Mouse (Mus musculus) CD4-positive helper T cell, adult 2 months (primary cell): Measurements from ENCODE around the gene Vmn1r90.
"Not testable (repeated sequence)": the region's sequence is repeated elsewhere in the genome, so short reads cannot be mapped to it uniquely, and the experiment has no call there.

Experiments used
- DNase-seq: peaks from one replicate; pipeline ENCODE4 v3.0.0-alpha.2; 2012; ENCODE audit warnings: low read depth, missing footprints, low spot score

Vmn1r90 gene

GRCm38 (mm10) chr7:14563406-14563805, at the start of gene Vmn1r90:
Gene Vmn1r90 (minus strand): TSS chr7:14563506.
- no peak for DNase-seq

GRCm38 (mm10) chr7:14593009-14593408, 29.7 kb upstream of the Vmn1r90 start:
- DNase-seq = not testable (repeated sequence)

GRCm38 (mm10) chr7:14552284-14552683, 11.0 kb downstream of the Vmn1r90 start:
- DNase-seq = no peak

DNA sequence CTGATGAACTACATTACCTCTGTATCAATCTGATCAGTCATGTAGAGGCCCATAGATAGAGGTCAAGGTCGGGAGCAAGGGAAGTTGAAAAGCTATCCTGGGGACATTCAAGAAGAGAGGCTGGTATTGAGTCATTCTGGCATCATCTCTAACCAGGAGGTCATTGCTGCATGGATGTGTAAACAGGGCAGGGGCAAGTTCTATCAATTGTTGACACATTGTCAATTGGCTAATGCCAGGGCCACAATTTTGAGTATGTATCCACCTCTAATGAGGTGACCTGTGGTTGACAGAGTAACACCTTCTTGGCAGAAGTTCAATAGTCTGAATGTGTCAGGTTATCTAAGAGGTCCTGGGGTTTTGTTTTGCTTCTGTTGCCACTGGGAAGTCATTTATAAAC, 38.0 kb downstream of the Vmn1r90 start:
- no peak for DNase-seq

DNA sequence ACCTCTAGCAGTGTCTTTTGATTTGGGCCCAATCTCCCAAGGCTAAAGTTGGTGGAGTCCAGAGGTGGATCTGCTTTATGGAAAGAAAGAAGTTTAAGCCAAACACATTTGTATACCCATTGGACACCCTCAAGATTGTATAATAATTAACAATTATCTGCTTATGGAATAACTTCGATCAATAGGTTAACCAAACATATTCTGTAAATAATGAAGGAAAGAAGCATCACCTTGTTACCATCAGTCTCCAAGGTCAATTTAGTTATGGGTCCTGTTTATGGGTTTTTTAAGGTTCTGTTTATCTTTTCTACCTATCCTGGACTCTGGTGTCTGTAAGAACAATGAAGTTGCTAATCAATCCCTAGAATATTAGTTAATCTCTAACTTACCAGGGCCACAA, 40.7 kb downstream of the Vmn1r90 start:
- DNase-seq = no peak

DNA sequence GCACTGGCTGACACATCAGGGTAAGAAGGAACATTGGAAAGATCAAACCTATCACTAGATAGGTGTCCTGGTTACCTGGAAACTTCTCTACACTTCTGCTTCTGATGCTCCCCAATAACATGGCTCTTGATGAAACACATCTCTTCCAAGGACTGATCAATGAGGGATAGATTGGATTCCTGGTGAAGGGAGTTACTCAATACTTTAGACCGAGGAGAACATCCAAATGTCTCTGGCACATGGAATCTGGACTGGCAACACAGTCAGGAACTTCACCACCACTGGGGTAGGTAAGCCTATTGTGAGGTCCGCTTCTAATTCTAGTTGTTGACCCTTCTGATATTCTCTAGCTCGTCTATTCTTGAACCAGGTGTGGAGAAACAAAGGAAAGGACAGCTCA, 45.0 kb downstream of the Vmn1r90 start:
- DNase-seq = no peak
